Mouse (Mus musculus): ENCODE data around the gene Dcaf10.

The Dcaf10 gene

DNA sequence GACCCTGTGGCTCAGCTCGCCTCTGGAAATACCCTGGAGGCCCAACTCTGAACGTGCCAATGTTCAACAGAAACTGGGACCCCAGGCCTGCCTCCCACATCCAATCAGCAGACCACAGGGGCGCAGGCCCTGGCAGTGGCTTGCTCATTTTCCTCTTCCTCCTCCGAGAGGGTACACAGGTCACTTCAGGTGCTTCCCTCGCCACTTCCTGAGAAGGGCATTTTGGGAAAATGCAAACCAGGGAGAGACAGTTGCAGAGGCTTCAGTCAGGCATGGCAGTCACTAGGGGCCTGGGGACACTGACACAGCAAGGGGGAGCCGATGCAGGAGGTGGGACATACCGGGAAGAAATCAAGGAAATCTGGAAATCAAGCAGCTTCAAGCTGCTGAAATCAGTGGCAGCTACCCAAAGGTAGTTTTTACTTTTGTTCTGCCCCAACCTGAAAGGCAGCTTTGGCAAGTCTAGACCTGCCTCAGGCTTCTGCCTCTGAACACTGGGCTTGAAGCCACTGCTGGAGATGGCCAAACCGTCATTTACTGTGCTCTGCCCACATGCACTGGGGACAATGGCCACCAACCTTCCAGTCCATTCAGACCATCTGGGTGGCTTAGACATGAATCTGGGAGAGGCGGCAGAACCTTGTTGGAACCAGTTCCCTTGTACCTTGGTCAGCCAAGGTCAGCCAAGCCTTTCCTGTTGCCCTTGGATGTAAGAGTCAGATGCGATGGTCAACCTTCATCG lies 79.8 kb downstream of the Dcaf10 start:
- DNase-seq = no peak

DNA sequence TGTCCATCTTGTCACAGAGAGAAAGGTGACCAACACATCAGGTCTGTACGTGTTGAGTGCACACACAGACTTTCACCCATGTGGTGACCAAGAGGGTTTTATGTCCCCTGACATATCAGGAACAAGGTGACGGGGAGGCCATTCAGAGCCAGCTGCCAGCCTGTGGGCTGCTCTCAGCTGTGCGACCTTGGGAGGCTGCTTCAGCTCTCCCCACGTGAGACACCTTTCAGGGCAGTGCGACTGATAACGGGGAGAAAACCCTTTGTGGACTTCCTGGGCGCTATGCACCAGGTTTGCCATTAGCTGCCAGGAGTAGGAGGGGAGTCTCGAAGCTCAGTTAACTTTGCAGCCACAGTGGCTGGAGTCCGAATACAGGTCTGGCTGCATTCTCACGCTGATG lies 80.7 kb downstream of the Dcaf10 start:
- no peak for DNase-seq

DNA sequence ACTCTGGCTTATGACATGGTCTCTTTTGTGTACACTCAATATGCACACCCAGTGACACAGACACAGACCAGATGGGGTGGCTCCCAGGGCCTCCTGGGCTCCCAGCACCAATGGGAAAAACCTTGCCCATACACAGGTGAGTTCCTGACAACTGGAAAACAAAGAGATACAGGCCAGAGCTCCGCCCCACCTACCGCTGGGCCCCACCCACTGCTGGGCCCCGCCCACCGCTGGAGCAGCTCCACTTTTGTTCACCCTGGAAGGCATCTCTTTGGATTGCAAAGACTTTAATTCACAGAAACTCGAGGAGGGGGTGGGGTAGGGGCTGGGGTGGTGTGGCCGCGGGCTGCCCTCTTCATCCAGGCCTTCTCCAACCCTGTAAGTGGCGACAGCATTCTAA lies 81.5 kb downstream of the Dcaf10 start:
- no peak for DNase-seq

DNA sequence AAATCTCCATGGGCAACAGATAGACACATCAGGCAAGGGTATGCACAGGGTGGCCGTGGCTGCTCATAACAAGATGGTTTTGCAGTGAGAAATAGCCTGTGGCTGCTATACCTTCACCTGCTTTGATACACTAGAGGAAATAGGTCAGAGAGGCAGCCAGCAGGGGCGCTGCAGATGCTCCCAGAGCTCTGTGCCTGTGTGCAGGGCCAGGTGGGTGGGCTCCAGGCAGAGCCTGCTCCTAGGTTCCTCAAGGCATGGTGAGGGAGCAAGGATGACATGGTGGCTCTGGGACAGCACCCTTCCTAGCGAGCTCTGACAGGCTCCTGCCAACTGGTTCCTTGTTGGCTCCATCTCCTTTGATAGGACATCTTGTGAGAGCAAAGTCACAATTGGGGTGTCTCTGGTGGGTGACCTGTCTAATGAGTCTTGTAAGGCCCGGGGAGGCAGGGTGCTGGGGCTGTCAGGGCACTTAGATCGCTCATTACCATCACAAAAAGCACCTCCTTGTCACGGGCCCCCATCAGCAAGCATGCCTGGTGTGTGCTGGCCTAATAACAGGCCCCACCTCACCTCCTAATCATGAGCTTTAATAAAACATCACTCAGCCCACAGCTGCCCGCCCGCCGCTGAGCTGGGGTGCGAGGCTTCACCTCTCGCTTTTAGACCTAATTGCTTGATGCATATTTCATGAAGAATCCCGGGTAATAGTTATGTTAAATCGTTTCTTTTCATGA lies 85.0 kb downstream of the Dcaf10 start:
- DNase-seq = no peak

Measured in lung, postnatal 14 days (tissue).